Mouse (Mus musculus) limb, embryonic 11.5 days (tissue): ENCODE data around the gene Stpg3. TPM values are rescaled to one million over a fixed set of nuclear protein-coding genes. Genes with fewer than 3 reads are reported as not detected.

ENCODE experiments used
- ATAC-seq: fragments of 200-750 bp; cut with Nextera tagmentation; 2 replicates; pipeline ENCODE4 v1.8.0; 2017; ENCODE audit warnings: low read depth; ENCODE audit not compliant: insufficient number of reproducible peaks, low FRiP score, low TSS enrichment
- DNase-seq: peaks from one replicate; pipeline ENCODE4 v3.0.0-alpha.2; 2015; ENCODE audit warnings: low spot score
- H3K27ac ChIP-seq: fragments of 300-500 bp; sonication (generic); replicated peaks from 2 replicates; pipeline ENCODE4 v1.5.1; 2014; ENCODE audit warnings: low read depth, mild to moderate bottlenecking, low read length
- H3K27me3 ChIP-seq: fragments of 300-500 bp; sonication (generic); 2 replicates; pipeline ENCODE4 v1.6.1; 2014; ENCODE audit warnings: mild to moderate bottlenecking, low read length, mixed read lengths; ENCODE audit not compliant: control insufficient read depth, insufficient read depth
- H3K36me3 ChIP-seq: fragments of 300-500 bp; sonication (generic); 2 replicates; pipeline ENCODE4 v1.6.1; 2014; ENCODE audit warnings: mild to moderate bottlenecking, low read length, moderate library complexity, mixed read lengths; ENCODE audit not compliant: control insufficient read depth, insufficient read depth
- H3K4me1 ChIP-seq: fragments of 300-500 bp; sonication (generic); 2 replicates; pipeline ENCODE4 v1.6.1; 2014; ENCODE audit warnings: low read length, mixed read lengths; ENCODE audit not compliant: control insufficient read depth, insufficient read depth
- H3K4me2 ChIP-seq: fragments of 300-500 bp; sonication (generic); 2 replicates; pipeline ENCODE4 v1.6.1; 2014; ENCODE audit warnings: low read depth, mild to moderate bottlenecking, moderate library complexity; ENCODE audit not compliant: severe bottlenecking
- H3K4me3 ChIP-seq: fragments of 300-500 bp; sonication (generic); 2 replicates; pipeline ENCODE4 v1.5.1; 2014; ENCODE audit warnings: low read depth, low read length
- H3K9ac ChIP-seq: fragments of 300-500 bp; sonication (generic); 2 replicates; pipeline ENCODE4 v1.6.1; 2014; ENCODE audit warnings: mild to moderate bottlenecking, low read length
- H3K9me3 ChIP-seq: fragments of 300-500 bp; sonication (generic); 2 replicates; pipeline ENCODE4 v1.6.1; 2016; ENCODE audit warnings: low read length; ENCODE audit not compliant: control insufficient read depth
- WGBS: fragments of 180-500 bp; shearing (Covaris S2); extraction: QIAGEN DNeasy Blood & Tissue Kit; methylation state at CpG from one replicate; pipeline ENCODE4 v1.1.7; 2014; 5-methylcytosine and 5-hydroxymethylcytosine counted together
- polyA plus RNA-seq: library from polyadenylated mRNA; unstranded; fragments of >200 nt; fragmentation: Nextera tagmentation; extraction: Ambion mirVana; gene quantifications from 2 replicates; pipeline ENCODE4 v1.2.1, GENCODE M21; 2014

Stpg3 gene
- polyA plus RNA-seq, 1 experiment from 2014 or later: 0.19 TPM

GRCm38 (mm10) chr2:25231038-25231437 is 16.6 kb upstream of the Stpg3 start:
- DNase-seq: no peak
- 57% methylated on average over 12 of the region's 12 CpGs for WGBS

DNA sequence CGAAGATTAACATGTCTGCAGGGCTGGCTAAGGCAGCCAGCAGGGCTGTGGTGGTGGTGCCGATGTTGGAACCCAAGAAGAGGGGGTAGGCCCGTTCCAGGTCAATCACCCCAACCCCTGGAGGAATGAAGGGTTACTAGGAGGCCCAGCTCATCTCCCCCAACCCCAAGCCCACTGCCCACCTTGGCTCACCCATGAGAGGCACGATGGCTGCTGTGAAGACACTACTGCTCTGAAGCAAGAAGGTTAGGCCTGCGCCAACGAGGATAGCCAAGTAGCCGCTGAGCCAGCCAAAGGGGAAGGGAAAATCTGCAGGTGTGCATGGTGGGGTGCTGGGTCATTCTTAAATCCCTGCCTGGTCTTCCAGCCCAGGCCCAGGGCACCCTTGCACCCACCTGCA is 16.1 kb upstream of the Stpg3 start:
- Histone ChIP-seq H3K4me1 (peaks cover 2% of the 10 kb centered on the region; the same call in 1 of the 2 replicates), H3K36me3 (no peaks in the 10 kb centered on the region), H3K4me2 (no peak overlapping the region), H3K9me3 (no peaks in the 10 kb centered on the region), H3K9ac (no peak overlapping the region), H3K27ac (no peak overlapping the region), H3K27me3 (no peaks in the 10 kb centered on the region), H3K4me3 (no peak overlapping the region)
- 89% methylated on average over 7 of the region's 7 CpGs for WGBS
- DNase-seq (no peak), ATAC-seq (no peak)

More at GRCm38 (mm10) chr2:25231038-25231437, 16.6 kb upstream of the Stpg3 start:
- no peak overlapping the region for H3K27ac ChIP-seq
- no peaks in the 10 kb centered on the region for H3K36me3 ChIP-seq
- H3K4me3 ChIP-seq: no peak overlapping the region
- no peaks in the 10 kb centered on the region for H3K27me3 ChIP-seq
- no peak overlapping the region for H3K9ac ChIP-seq
- ATAC-seq: no peak
- no peaks in the 10 kb centered on the region for H3K9me3 ChIP-seq
- no peaks in the 10 kb centered on the region for H3K4me1 ChIP-seq
- no peak overlapping the region for H3K4me2 ChIP-seq

DNA sequence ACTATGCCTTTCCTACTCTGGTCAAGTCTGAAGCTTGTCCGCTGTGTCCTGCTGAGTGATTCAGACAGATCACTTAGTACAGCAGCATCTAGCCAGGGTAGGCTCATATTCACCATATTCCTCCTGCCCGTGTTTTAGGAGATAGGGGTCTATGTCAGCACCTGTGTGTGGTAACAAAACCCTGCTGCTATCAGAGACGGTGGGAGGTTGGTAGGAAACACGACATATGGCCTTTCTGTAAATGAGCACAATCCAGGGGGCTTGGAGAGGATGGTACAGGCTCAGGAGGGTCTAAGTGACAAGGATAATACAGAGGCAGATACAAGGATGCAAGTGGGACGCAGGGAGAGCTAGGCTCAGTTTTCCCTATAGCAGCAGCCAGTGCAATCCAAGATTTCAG is 15.1 kb upstream of the Stpg3 start:
- WGBS: 86% methylated on average over 5 of the region's 5 CpGs
- ATAC-seq: no peak
- Histone ChIP-seq H3K4me3 (no peak overlapping the region), H3K4me1 (peaks cover 3% of the 10 kb centered on the region; the same call in 1 of the 2 replicates), H3K4me2 (no peak overlapping the region), H3K36me3 (no peaks in the 10 kb centered on the region), H3K27me3 (no peaks in the 10 kb centered on the region), H3K27ac (no peak overlapping the region), H3K9ac (no peak overlapping the region), H3K9me3 (no peaks in the 10 kb centered on the region)
- DNase-seq: no peak

- WGBS: 68% methylated on average over 6 of the region's 6 CpGs
- Histone ChIP-seq H3K4me3 (no peak overlapping the region), H3K4me1 (peaks cover 3% of the 10 kb centered on the region; the same call in 1 of the 2 replicates), H3K27ac (no peak overlapping the region), H3K4me2 (peak overlapping the region; percentile 26; the same call in 1 of the 2 replicates), H3K9me3 (no peaks in the 10 kb centered on the region), H3K9ac (no peak overlapping the region), H3K36me3 (no peaks in the 10 kb centered on the region), H3K27me3 (no peaks in the 10 kb centered on the region)
- ATAC-seq (no peak), DNase-seq (no peak)
These were observed 14.6 kb upstream of the Stpg3 start for GRCm38 (mm10) chr2:25228995-25229530.

DNA sequence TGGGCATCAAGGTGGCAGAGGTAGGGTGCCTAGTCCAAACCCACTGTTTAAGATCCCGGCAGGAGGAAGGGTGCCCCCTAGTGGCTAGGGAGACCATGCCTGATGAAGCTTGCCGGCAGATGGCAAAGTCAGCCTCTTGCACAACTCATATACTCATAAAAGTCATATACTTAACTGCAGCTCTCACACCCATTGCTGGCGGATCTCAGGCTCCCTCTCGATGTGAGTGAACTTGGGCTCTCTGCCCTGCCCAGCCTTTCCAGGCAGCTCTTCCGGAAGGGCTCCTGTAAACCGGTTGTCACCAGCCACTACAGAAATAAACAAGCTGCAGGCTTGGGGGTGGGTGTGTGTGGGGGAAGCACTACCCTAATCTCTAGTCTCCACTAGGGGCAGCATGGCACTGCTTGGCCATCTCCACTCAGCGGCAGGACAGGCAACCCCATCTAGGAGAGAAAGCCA is 14.0 kb upstream of the Stpg3 start:
- Histone ChIP-seq H3K9me3 (no peaks in the 10 kb centered on the region), H3K27me3 (no peaks in the 10 kb centered on the region), H3K27ac (no peak overlapping the region), H3K36me3 (no peaks in the 10 kb centered on the region), H3K9ac (no peak overlapping the region), H3K4me1 (peaks cover 5% of the 10 kb centered on the region), H3K4me3 (no peak overlapping the region), H3K4me2 (peak overlapping the region; percentile 26; the same call in 1 of the 2 replicates)
- ATAC-seq (no peak), DNase-seq (peak; percentile 83)
- 3% methylated on average over 7 of the region's 7 CpGs for WGBS

DNA sequence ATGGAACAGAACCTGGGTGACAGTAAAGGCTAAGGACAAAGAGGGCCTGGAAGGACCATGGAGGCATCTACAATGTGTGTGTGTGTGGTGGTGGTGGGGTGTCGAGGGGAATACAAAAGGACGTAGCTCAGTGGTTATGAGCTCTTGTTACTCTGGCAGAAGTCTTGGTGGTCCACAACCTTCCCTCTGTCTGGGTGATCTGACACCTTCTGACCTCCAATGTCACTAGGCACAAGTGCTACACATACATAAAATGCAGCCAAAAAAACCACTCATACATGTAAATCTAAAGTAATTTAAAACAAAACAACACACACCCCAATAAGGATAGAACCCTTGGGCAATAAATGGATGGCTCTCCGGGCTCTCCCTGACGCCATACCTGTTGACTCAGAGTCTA is 13.0 kb upstream of the Stpg3 start:
- ATAC-seq (no peak), DNase-seq (no peak)
- no peaks in the 10 kb centered on the region for H3K36me3 ChIP-seq
- no peaks in the 10 kb centered on the region for H3K27me3 ChIP-seq
- peaks cover 8% of the 10 kb centered on the region for H3K4me1 ChIP-seq
- no peak overlapping the region for H3K4me3 ChIP-seq
- H3K27ac ChIP-seq: no peak overlapping the region
- H3K9ac ChIP-seq: 0 out of 2 replicates have a peak overlapping the region, but pooled peaks have one; percentile 7
- WGBS: 89% methylated on average over 4 of the region's 4 CpGs
- no peak overlapping the region for H3K4me2 ChIP-seq
- no peaks in the 10 kb centered on the region for H3K9me3 ChIP-seq

DNA sequence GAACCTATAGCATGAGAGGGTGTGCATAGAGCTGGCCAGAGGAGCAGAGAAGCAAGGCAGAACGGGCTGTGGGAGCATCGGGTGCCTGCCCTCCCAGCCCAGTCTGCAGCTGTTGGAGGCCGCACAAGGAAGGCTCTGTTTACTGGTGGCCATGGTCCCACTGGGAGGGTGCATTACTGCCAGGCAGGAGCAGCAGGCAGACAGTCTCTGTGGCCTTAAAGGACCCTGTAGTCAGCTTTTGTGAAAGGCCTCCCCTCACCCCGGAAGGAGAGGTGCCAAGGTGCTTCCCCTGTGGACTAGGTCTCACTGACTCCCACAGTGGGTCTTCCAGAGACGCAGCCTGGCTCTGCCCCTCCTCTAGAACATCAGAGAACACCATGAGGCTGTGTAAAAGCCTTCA is 12.4 kb upstream of the Stpg3 start:
- no peak for DNase-seq
- no peaks in the 10 kb centered on the region for H3K9me3 ChIP-seq
- no peak overlapping the region for H3K4me3 ChIP-seq
- no peaks in the 10 kb centered on the region for H3K27me3 ChIP-seq
- ATAC-seq: no peak
- 76% methylated on average over 5 of the region's 5 CpGs for WGBS
- no peaks in the 10 kb centered on the region; the same call in 1 of the 2 replicates for H3K36me3 ChIP-seq
- no peak overlapping the region for H3K9ac ChIP-seq
- peaks cover 8% of the 10 kb centered on the region for H3K4me1 ChIP-seq
- no peak overlapping the region for H3K4me2 ChIP-seq
- H3K27ac ChIP-seq: no peak overlapping the region

- WGBS: 74% methylated on average over 8 of the region's 8 CpGs
- DNase-seq: no peak
- Histone ChIP-seq H3K4me2 (peak overlapping the region; percentile 64), H3K27me3 (no peaks in the 10 kb centered on the region), H3K9ac (no peak overlapping the region), H3K36me3 (peaks cover 2% of the 10 kb centered on the region; the same call in 1 of the 2 replicates), H3K4me1 (peaks cover 8% of the 10 kb centered on the region), H3K27ac (peak overlapping the region; percentile 96), H3K9me3 (no peaks in the 10 kb centered on the region), H3K4me3 (peak overlapping the region; percentile 85)
- no peak for ATAC-seq
These were observed 11.5 kb upstream of the Stpg3 start for GRCm38 (mm10) chr2:25225811-25226379.
